Mouse (Mus musculus) Patski (cell line): ENCODE data around the gene Cyp2d11. TPM values are rescaled to one million over a fixed set of nuclear protein-coding genes. Genes with fewer than 3 reads are reported as not detected.
"Not testable (repeated sequence)": the region's sequence is repeated elsewhere in the genome, so short reads cannot be mapped to it uniquely, and the experiment has no call there.

ENCODE experiments used
- ATAC-seq: fragments of 100-300 bp; one replicate; pipeline ENCODE4 v1.8.0; 2021
- CTCF ChIA-PET: fragments of 350-600 bp; sonication (Branson Sonifier 250); formaldehyde crosslinking; loops from one replicate; lab custom pipeline; 2022; ENCODE audit warnings: inconsistent platforms; lab: Charles Lee
- POLR2A ChIA-PET: fragments of 350-600 bp; sonication (Branson Sonifier 250); formaldehyde crosslinking; loops from one replicate; lab custom pipeline; 2022; ENCODE audit warnings: antibody characterized with exemption, inconsistent platforms; lab: Charles Lee
- DNase-seq: peaks from one replicate; pipeline ENCODE4 v3.0.0-alpha.2; 2011; ENCODE audit warnings: low read depth, low spot score
- H3K27me3 ChIP-seq: fragments of 371-371 bp; one replicate; pipeline ENCODE4 v1.5.1; 2021
- CTCF ChIP-seq: fragments of 100-300 bp; IDR thresholded peaks from one replicate; pipeline ENCODE4 v1.5.1; 2021
- in situ Hi-C: fragments of 300-500 bp; cut with MboI; formaldehyde crosslinking; loops from 3 replicates; pipeline ENCODE4 v1.11.1; 2018; ENCODE audit warnings: low pct_unique_long_range_greater_than_20kb, mixed read lengths
- polyA plus RNA-seq: library from polyadenylated mRNA; unstranded; gene quantifications from one replicate; pipeline ENCODE4 v1.2.3, GENCODE M21; 2021

The Cyp2d11 gene
- polyA plus RNA-seq, 1 experiment from 2014 or later = not detected

GRCm38 (mm10) chr15:82407536-82407935, 13.7 kb upstream of the Cyp2d11 start:
- TF ChIP-seq CTCF = no peak
- ChIA-PET CTCF (no interaction called here), POLR2A (no interaction called here)
- in situ Hi-C loops = no loop called here
- no peak for DNase-seq
- ATAC-seq = no peak
- peaks cover 2% of the 10 kb centered on the region for H3K27me3 ChIP-seq

- ChIA-PET CTCF (no interaction called here), POLR2A (no interaction called here)
- DNase-seq = no peak
- TF ChIP-seq CTCF = no peak
- no peak for ATAC-seq
- peaks cover 2% of the 10 kb centered on the region for H3K27me3 ChIP-seq
- in situ Hi-C loops = no loop called here
Measured at GRCm38 (mm10) chr15:82406981-82407380, 13.2 kb upstream of the Cyp2d11 start, which contains the start of gene Cyp2d10. Gene Cyp2d10 (minus strand): TSS chr15:82407195.

- in situ Hi-C loops = no loop called here
- CTCF ChIA-PET = no interaction called here
- POLR2A ChIA-PET = no interaction called here
- no peak for ATAC-seq
- TF ChIP-seq CTCF = no peak
- no peak for DNase-seq
- peaks cover 2% of the 10 kb centered on the region for H3K27me3 ChIP-seq
Measured at GRCm38 (mm10) chr15:82404163-82404562, 10.3 kb upstream of the Cyp2d11 start.

DNA sequence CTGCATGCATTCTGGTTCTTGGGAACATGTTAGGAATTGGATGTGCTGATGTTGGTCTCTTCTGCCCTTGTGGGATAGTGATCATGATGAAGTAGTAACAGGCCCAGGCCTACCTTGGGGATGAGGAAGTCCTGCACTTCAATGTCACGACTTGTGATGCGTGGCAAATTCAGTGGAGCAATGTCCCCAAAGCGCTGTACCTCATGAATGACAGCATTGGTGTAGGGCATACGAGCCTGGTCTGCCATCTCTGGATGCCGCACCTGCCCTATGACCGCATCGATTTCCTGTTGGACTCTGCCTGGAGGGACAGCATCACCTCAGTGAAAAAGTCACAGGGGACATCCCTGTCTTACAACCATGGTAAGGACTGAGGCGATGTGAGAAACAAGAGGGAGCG, 9.8 kb upstream of the Cyp2d11 start:
- ATAC-seq (no peak), DNase-seq (no peak)
- ChIA-PET POLR2A (no interaction called here), CTCF (no interaction called here)
- in situ Hi-C loops = no loop called here
- TF ChIP-seq CTCF = no peak
- peaks cover 2% of the 10 kb centered on the region for H3K27me3 ChIP-seq

DNA sequence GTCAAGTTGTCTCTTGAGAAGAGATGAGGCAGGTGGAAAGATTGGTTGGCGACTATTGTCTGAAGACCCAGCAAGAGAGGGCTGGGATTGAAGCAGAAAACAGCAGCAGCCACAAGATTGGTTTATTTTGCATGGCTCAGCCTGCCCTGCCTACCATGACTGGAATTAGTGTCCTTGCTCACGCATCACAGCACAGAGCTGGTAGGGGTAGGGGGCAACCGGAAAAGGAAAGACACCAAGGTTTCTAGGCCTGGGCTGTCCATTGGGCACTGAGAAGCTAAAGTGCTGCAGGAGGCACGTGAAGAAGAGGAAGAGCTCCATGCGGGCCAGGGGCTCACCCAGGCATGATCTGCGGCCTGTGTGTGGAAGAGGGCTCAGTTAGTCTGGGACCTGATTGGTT, 8.9 kb upstream of the Cyp2d11 start:
- no peak for TF ChIP-seq CTCF
- ChIA-PET CTCF (no interaction called here), POLR2A (no interaction called here)
- peaks cover 2% of the 10 kb centered on the region for H3K27me3 ChIP-seq
- no peak for ATAC-seq
- no peak for DNase-seq
- in situ Hi-C loops = no loop called here

DNA sequence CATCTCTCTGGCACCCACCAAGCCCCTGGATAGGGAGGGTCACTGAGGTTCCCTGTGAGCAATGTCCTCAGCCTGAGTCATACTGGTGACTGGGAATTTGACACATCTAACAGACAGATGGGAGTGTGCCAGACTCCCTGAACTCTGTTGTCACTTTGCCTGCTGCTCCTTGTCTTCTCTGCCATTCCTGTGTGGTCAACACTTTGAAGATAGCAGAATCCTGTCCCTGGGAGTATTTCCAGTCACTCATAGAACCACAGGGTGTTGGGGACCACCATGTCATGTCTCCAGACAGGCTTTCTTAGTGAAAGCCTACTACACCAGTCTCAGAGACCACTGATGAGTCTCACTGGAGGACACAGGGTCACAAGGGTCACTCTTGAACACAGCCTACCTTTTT, 8.3 kb upstream of the Cyp2d11 start:
- in situ Hi-C loops = no loop called here
- DNase-seq (no peak), ATAC-seq (no peak)
- peaks cover 2% of the 10 kb centered on the region for H3K27me3 ChIP-seq
- TF ChIP-seq CTCF = no peak
- CTCF ChIA-PET = no interaction called here
- POLR2A ChIA-PET = no interaction called here

DNA sequence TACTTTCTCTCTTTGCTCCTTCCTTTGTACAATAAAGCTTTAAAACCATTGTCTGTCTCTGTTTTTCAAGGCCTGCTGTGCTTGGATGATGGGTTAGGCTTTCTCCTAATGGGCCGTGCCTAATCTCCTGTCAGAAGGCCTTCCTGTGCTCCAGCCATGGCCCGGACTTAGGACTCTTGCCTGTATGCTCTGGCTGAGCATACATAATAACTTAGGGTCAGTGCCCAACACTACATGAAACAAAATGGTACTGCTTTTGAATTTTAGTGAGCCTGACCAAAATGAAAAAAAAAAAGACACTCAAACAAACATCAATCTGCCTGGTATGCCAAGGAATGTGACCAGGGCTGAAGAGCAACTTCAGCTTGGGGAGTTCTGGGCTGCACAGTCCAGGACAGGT, 7.7 kb upstream of the Cyp2d11 start:
- ChIA-PET POLR2A (no interaction called here), CTCF (no interaction called here)
- no peak for ATAC-seq
- H3K27me3 ChIP-seq = peaks cover 2% of the 10 kb centered on the region
- TF ChIP-seq CTCF = no peak
- in situ Hi-C loops = no loop called here
- no peak for DNase-seq

DNA sequence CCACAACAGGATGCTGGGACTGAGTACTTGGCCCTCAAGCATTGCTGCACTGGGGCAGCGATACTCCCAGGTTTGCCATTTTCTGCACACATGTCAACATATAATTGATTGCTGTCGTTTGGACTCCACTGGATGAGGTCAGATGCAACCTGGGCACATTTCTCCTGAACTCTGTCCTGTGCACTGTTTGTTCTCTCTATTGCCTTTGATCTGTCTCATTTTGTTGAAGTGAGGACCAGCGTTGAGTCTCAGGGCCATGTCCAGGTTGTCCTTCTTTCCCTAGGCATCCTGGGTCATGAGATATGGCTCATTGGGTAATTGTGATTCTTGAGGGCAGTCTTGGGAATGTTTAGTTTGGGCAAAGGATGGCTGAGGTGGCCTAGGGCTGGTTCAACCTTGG, 2.1 kb upstream of the Cyp2d11 start:
- DNase-seq, H3K27me3 ChIP-seq, ATAC-seq, CTCF ChIA-PET, POLR2A ChIA-PET: not testable (repeated sequence)
- in situ Hi-C loops = loop anchor here (5.0 kb wide), 1 partner anchor 51 kb away; no protein-coding TSS in a partner anchor

GRCm38 (mm10) chr15:82389916-82390315, 3.9 kb downstream of the Cyp2d11 start:
- peaks cover 13% of the 10 kb centered on the region for H3K27me3 ChIP-seq
- in situ Hi-C loops, POLR2A ChIA-PET, CTCF ChIA-PET, DNase-seq, ATAC-seq: not testable (repeated sequence)

- POLR2A ChIA-PET = no interaction called here
- TF ChIP-seq CTCF = no peak
- CTCF ChIA-PET = no interaction called here
Measured at GRCm38 (mm10) chr15:82385729-82386128, 8.1 kb downstream of the Cyp2d11 start.

GRCm38 (mm10) chr15:82382441-82382840, 11.4 kb downstream of the Cyp2d11 start:
- no peak for TF ChIP-seq CTCF
- peaks cover 34% of the 10 kb centered on the region for H3K27me3 ChIP-seq
- ATAC-seq (no peak), DNase-seq (no peak)
- ChIA-PET CTCF (no interaction called here), POLR2A (no interaction called here)
- in situ Hi-C loops = no loop called here

More at GRCm38 (mm10) chr15:82385729-82386128, 8.1 kb downstream of the Cyp2d11 start:
- no peak for ATAC-seq
- H3K27me3 ChIP-seq = peaks cover 34% of the 10 kb centered on the region
- no peak for DNase-seq
- in situ Hi-C loops = no loop called here

DNA sequence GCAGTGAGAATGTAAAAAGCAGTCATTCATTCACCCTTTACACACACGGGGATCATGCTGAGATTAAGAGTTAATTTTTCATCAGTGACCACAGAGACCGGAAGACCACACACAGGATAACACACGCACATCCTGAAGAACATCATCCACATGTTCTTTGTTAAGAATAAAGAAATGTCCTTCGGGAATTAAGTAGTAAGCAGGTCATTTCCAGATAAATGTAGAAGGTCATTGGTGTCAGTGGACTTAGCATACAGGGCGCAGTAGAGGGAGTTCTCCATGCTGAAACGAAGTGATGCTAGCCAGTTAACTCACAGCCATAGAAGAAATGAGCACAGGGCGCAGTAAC, 13.1 kb downstream of the Cyp2d11 start:
- ChIA-PET CTCF (no interaction called here), POLR2A (interaction anchor here (0.7 kb wide), 1 partner anchor 10 kb away, joined by 3 read pairs; no protein-coding TSS in a partner anchor)
- TF ChIP-seq CTCF = no peak
- no peak for DNase-seq
- in situ Hi-C loops = no loop called here
- no peak for ATAC-seq
- H3K27me3 ChIP-seq = peaks cover 28% of the 10 kb centered on the region
